Mouse (Mus musculus) G1E-ER4 (cell line): Measurements from ENCODE around the gene Mcpt4. TPM values are rescaled to one million over a fixed set of nuclear protein-coding genes. Genes with fewer than 3 reads are reported as not detected.
"Not testable (repeated sequence)": the region's sequence is repeated elsewhere in the genome, so short reads cannot be mapped to it uniquely, and the experiment has no call there.

ENCODE experiments used
- GATA1 ChIP-seq: IDR thresholded peaks from one replicate; pipeline ENCODE4 v1.8.0; 2012; ENCODE audit warnings: low read length, inconsistent platforms
- polyA plus RNA-seq: library from polyadenylated mRNA; stranded (reverse); fragments of >175 nt; gene quantifications from 2 replicates; pipeline ENCODE4 v1.2.3, GENCODE M21; 2012

Mcpt4 gene
- polyA plus RNA-seq, 1 experiment: not detected

DNA sequence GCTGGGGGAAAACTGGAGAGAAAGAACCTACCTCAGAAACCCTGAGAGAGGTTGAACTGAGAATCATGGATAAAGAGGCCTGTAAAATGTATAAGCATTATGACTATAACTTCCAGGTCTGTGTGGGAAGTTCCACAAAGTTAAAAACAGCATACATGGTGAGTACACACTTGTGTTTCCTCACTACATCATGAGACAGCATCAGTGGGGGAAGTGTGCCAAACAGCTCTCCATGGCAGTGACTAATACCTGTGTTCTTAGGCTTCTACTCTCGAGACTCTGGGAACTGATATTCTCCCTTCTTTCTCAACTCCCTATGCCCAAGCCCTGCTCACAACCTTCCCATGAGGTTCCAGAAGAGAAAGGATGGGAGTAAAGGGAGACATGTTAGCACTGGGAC, 42.7 kb downstream of the Mcpt4 start:
- no peak for TF ChIP-seq GATA1

- not testable (repeated sequence) for TF ChIP-seq GATA1
Measured at GRCm38 (mm10) chr14:56017671-56018070, 44.4 kb downstream of the Mcpt4 start, which contains the start of gene Mcpt1. TSS of gene Mcpt1 (plus strand) at chr14:56017971.

- TF ChIP-seq GATA1: no peak
Measured at GRCm38 (mm10) chr14:56013924-56014323, 48.2 kb downstream of the Mcpt4 start.

DNA sequence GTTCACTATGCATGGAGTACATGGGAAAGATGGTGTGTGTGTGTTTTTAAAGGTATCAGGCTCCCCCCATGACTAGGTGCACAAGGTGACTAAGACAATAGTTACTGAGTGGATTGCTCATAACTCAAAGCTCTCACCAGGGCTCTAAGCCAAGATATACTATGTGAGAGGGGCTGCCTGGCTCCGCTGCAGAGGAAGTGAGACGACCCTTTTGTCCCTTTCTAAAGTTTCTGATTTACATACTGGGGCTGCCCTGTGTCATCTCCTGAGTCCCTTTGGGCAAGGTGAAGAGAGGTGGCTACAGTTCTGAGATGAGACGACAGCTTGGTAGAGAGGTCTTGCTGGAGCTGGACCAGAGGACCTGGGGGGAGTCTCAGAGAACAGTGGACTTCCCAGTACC, 49.0 kb downstream of the Mcpt4 start:
- no peak for TF ChIP-seq GATA1

Other genes with a start within 250 kb of the Mcpt4 start
- 0.04 TPM in 1 of 2 replicates, not detected in the other for gene Nfatc4, start 239.2 kb downstream of the Mcpt4 start, polyA plus RNA-seq
- 0.05 and 0.06 TPM in 2 replicates for gene Nynrin, start 208.3 kb downstream of the Mcpt4 start, polyA plus RNA-seq
- 0.08 and 0.09 TPM in 2 replicates for gene Cbln3, start 177.9 kb downstream of the Mcpt4 start, polyA plus RNA-seq
- 15.0 and 15.8 TPM in 2 replicates for gene Khnyn, start 177.4 kb downstream of the Mcpt4 start, polyA plus RNA-seq
- gene Sdr39u1, start 162.0 kb downstream of the Mcpt4 start, polyA plus RNA-seq: not detected in 2 replicates
- gene Cma1, start 117.6 kb downstream of the Mcpt4 start, polyA plus RNA-seq: not detected in 2 replicates
- gene Cma2, start 111.3 kb downstream of the Mcpt4 start, polyA plus RNA-seq: not detected in 2 replicates
- 0.05 and 0.10 TPM in 2 replicates for gene Mcpt1, start 44.3 kb downstream of the Mcpt4 start, polyA plus RNA-seq
- not detected in 2 replicates for gene Mcpt9, start 31.8 kb downstream of the Mcpt4 start, polyA plus RNA-seq
- gene Mcpt2, start 20.3 kb downstream of the Mcpt4 start, polyA plus RNA-seq: 0.08 TPM in 2 replicates
- gene Mcpt8, start 23.0 kb upstream of the Mcpt4 start, polyA plus RNA-seq: not detected in 2 replicates
- gene Ctsg, start 40.3 kb upstream of the Mcpt4 start, polyA plus RNA-seq: not detected in 2 replicates
- gene Gzme, start 58.3 kb upstream of the Mcpt4 start, polyA plus RNA-seq: not detected in 2 replicates
- gene Gzmd, start 70.3 kb upstream of the Mcpt4 start, polyA plus RNA-seq: not detected in 2 replicates
- not detected in 2 replicates for gene Gzmg, start 97.3 kb upstream of the Mcpt4 start, polyA plus RNA-seq
- not detected in 2 replicates for gene Gzmn, start 112.3 kb upstream of the Mcpt4 start, polyA plus RNA-seq
- gene Gzmf, start 149.1 kb upstream of the Mcpt4 start, polyA plus RNA-seq: not detected in 2 replicates
- gene Gzmc, start 172.3 kb upstream of the Mcpt4 start, polyA plus RNA-seq: not detected in 2 replicates
- gene Gzmb, start 199.9 kb upstream of the Mcpt4 start, polyA plus RNA-seq: 0.13 and 0.36 TPM in 2 replicates